Mouse (Mus musculus): ENCODE measurements around the gene Fgfr2. TPM values are rescaled to one million over a fixed set of nuclear protein-coding genes. Genes with fewer than 3 reads are reported as not detected.

Fgfr2 gene
- total and polyA plus RNA-seq, 2 experiments from 2014 or later: 12.1 to 32.6 TPM

DNA sequence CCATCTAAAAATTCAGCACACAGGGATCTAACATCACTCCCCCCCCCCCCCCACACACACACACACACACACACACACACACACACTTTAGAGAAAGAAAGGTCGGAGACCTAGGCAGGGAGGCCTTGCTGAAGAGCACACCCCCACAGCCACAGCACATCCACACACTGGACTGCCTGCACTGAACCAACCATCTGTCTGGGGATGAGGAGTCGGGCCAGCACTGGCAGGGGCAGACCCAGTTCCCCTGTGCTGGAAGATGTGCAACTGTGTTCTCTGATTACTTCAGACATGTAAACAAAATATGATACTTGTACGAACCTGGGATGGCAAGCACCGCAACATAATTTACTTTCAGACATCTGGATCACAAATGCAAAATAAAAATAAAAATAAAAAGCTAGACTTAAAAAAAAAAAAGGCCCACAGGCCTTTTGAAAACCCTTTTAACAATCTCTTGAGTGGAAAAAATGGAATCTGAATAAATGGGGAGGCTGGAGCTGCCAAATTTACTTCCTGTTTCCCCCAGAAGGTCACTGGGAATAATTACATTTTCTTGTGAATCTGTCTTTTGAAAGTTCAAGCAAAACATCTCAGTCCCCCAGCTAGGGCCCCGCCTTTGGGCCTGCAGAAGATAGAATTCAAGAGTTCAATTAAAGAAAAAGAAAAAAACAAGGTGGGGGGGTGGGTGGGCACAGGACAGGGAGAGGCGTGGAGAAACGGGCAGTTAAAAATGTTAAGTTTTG, 314.9 kb downstream of the Fgfr2 start:
- DNase-seq (ENCODE audit: low spot score): no peak
- Histone ChIP-seq H3K27me3 (ENCODE audit: insufficient read depth, low read length) (no peaks in the 10 kb centered on the region), H3K4me1 (ENCODE audit: insufficient read depth, low read length) (peaks cover 14% of the 10 kb centered on the region), H3K27ac (ENCODE audit: low read depth, low read length) (no peak overlapping the region), H3K9ac (replicated peaks; ENCODE audit: low read length, poor library complexity, severe bottlenecking) (no peak overlapping the region), H3K36me3 (ENCODE audit: insufficient read depth, low read length) (no peaks in the 10 kb centered on the region), H3K9me3 (ENCODE audit: low read length) (no peaks in the 10 kb centered on the region), H3K4me3 (ENCODE audit: low read depth, low read length) (no peak overlapping the region), H3K4me2 (ENCODE audit: low read depth, low read length, poor library complexity, severe bottlenecking) (no peak overlapping the region; the same call in 1 of the 2 replicates)
- no peak for ATAC-seq (ENCODE audit: low FRiP score)
- TF ChIP-seq CTCF (IDR thresholded peaks at IDR 0.05): no peak
- 52% methylated on average over 7 of the region's 7 CpGs for WGBS

DNA sequence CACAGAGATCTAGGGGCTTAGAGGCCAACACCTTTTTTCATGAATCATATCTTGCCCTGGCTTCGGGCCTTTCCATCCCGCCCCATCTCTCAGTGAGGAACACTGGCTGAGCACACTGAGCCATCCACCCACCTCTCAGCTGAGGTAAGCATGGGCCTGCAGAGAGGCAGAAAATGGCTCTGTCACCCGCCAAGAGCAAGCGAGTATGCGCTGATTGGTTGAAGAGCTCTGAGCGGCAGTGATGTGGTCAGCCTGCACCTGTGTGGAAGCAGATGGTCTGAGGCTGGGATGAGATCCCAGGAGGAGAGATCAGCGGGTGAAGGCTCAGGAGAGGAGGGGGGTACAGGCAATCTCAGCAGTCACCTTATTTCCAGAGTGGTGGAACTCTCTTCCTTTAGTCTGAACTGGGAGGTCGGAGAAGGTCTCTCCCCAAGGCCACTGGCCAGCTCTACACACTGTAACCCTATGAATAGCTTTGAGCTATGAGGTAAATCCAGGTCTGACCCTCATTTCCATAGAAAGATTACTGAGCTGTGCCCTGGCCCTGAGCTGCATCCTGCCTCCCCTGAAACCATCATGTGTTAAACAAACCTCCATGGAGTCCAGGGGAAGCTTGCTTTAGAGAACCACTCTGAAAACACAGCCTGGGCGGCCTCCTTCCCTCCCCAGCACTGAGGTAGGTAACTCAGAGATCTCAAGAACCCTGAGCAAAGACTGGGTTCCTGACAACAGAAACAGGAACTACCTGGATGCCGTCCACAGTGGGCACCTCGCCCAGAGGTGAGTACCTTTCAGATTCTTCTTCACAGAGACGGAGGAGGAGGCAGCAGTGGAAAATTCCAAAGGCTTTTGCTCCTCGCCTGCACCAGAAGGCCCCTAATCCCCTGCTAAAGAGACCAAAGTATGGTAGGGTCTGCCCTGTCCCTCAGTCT, 316.0 kb downstream of the Fgfr2 start:
- H3K4me1 ChIP-seq (ENCODE audit: insufficient read depth, low read length): peaks cover 13% of the 10 kb centered on the region
- ATAC-seq (ENCODE audit: low FRiP score): no peak

DNA sequence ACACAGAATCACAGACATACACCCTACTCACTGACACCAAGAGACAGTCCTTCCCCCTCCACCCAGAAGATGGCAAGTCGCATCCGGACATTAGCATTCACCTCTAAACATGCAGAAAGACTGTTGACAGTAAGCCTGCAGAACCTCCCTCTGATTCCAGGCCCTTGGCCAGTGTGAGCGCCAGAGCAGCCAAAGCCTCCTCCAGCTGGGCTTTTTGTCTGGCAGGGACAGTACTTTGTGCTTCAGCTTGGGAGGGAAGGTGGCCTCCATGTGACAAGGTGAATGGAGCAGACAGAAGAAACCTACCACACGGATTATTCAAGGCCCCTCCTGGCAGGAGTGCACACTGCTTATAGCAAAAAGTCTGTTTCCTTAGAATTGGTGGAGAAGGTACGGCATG, 316.9 kb downstream of the Fgfr2 start:
- H3K4me2 ChIP-seq (ENCODE audit: low read depth, low read length, poor library complexity, severe bottlenecking): no peak overlapping the region
- DNase-seq (ENCODE audit: low spot score) (peak; percentile 77), ATAC-seq (ENCODE audit: low FRiP score) (0 out of 2 replicates have a peak, but pooled peaks have one; percentile 24)
- H3K27me3 ChIP-seq (ENCODE audit: insufficient read depth, low read length): no peaks in the 10 kb centered on the region
- H3K4me3 ChIP-seq (ENCODE audit: low read depth, low read length): no peak overlapping the region
- H3K36me3 ChIP-seq (ENCODE audit: insufficient read depth, low read length): peaks cover 4% of the 10 kb centered on the region; the same call in 1 of the 2 replicates
- 43% methylated on average over 5 of the region's 5 CpGs for WGBS
- H3K9me3 ChIP-seq (ENCODE audit: low read length): no peaks in the 10 kb centered on the region
- peak overlapping the region; percentile 47; the same call in 1 of the 2 replicates for H3K27ac ChIP-seq (ENCODE audit: low read depth, low read length)
- H3K4me1 ChIP-seq (ENCODE audit: insufficient read depth, low read length): peaks cover 6% of the 10 kb centered on the region; the same call in 1 of the 2 replicates
- H3K9ac ChIP-seq (replicated peaks; ENCODE audit: low read length, poor library complexity, severe bottlenecking): 0 out of 2 replicates have a peak overlapping the region, but pooled peaks have one; percentile 4
- no peak for TF ChIP-seq CTCF (IDR thresholded peaks at IDR 0.05)

More for the DNA sequence above, 316.0 kb downstream of the Fgfr2 start:
- Histone ChIP-seq H3K9ac (replicated peaks; ENCODE audit: low read length, poor library complexity, severe bottlenecking) (no peak overlapping the region), H3K4me3 (ENCODE audit: low read depth, low read length) (no peak overlapping the region), H3K4me2 (ENCODE audit: low read depth, low read length, poor library complexity, severe bottlenecking) (no peak overlapping the region), H3K27ac (ENCODE audit: low read depth, low read length) (peak overlapping the region; percentile 47; the same call in 1 of the 2 replicates), H3K36me3 (ENCODE audit: insufficient read depth, low read length) (peaks cover 4% of the 10 kb centered on the region; the same call in 1 of the 2 replicates), H3K9me3 (ENCODE audit: low read length) (no peaks in the 10 kb centered on the region), H3K27me3 (ENCODE audit: insufficient read depth, low read length) (no peaks in the 10 kb centered on the region)
- WGBS: 62% methylated on average over 13 of the region's 13 CpGs
- DNase-seq (ENCODE audit: low spot score): no peak
- TF ChIP-seq CTCF (IDR thresholded peaks at IDR 0.05): no peak

DNA sequence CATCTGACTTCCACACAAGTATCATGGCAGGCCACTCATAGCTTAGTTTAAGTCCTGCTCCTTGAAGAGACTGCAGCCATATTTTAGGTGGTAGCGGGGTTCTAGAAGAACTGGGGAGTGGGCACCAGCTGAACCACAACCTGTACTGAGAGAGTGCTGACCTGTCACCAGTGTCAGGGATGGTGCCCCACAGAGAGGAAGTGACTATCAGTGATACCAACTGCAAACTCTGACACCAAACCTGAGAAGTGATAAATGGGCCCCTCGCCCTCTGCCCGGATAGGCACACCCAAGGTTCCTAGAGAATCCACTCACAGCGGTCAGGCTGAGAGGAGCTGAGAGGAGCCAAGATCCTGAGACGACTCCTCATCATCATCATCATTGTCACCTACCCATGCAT, 318.2 kb downstream of the Fgfr2 start:
- Histone ChIP-seq H3K4me2 (ENCODE audit: low read depth, low read length, poor library complexity, severe bottlenecking) (no peak overlapping the region), H3K27me3 (ENCODE audit: insufficient read depth, low read length) (no peaks in the 10 kb centered on the region), H3K9ac (replicated peaks; ENCODE audit: low read length, poor library complexity, severe bottlenecking) (no peak overlapping the region), H3K4me1 (ENCODE audit: insufficient read depth, low read length) (peaks cover 6% of the 10 kb centered on the region; the same call in 1 of the 2 replicates), H3K27ac (ENCODE audit: low read depth, low read length) (no peak overlapping the region), H3K36me3 (ENCODE audit: insufficient read depth, low read length) (peaks cover 4% of the 10 kb centered on the region; the same call in 1 of the 2 replicates), H3K4me3 (ENCODE audit: low read depth, low read length) (no peak overlapping the region), H3K9me3 (ENCODE audit: low read length) (no peaks in the 10 kb centered on the region)
- no peak for TF ChIP-seq CTCF (IDR thresholded peaks at IDR 0.05)
- 93% methylated on average over 5 of the region's 5 CpGs for WGBS
- DNase-seq (ENCODE audit: low spot score): no peak
- ATAC-seq (ENCODE audit: low FRiP score): no peak

DNA sequence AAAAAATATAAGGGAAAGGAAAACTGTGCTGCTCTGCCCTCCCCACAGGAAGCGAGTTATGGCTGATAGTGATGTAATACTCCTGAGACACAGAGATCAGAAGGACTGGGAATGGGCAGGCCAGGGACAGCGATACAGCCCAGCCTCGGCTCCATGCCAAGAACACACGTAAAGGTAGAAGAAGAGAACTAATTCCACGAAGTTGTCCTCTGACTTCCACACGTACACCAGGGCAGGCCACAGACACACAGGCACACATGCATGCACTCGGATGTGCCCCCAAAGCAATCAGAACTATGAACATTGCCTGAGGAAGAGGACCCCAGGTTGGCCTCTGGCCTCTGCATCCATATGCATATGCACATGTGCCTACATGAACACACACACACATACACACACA, 318.7 kb downstream of the Fgfr2 start:
- no peaks in the 10 kb centered on the region for H3K27me3 ChIP-seq (ENCODE audit: insufficient read depth, low read length)
- ATAC-seq (ENCODE audit: low FRiP score) (no peak), DNase-seq (ENCODE audit: low spot score) (no peak)
- H3K4me2 ChIP-seq (ENCODE audit: low read depth, low read length, poor library complexity, severe bottlenecking): no peak overlapping the region
- WGBS: 83% methylated on average over 7 of the region's 7 CpGs
- H3K9ac ChIP-seq (replicated peaks; ENCODE audit: low read length, poor library complexity, severe bottlenecking): no peak overlapping the region
- H3K4me3 ChIP-seq (ENCODE audit: low read depth, low read length): no peak overlapping the region
- peaks cover 4% of the 10 kb centered on the region; the same call in 1 of the 2 replicates for H3K36me3 ChIP-seq (ENCODE audit: insufficient read depth, low read length)
- peaks cover 6% of the 10 kb centered on the region; the same call in 1 of the 2 replicates for H3K4me1 ChIP-seq (ENCODE audit: insufficient read depth, low read length)
- no peak for TF ChIP-seq CTCF (IDR thresholded peaks at IDR 0.05)
- no peaks in the 10 kb centered on the region for H3K9me3 ChIP-seq (ENCODE audit: low read length)
- H3K27ac ChIP-seq (ENCODE audit: low read depth, low read length): no peak overlapping the region

All from midbrain, postnatal 0 days (tissue).